Mouse (Mus musculus): Measurements from ENCODE around the gene Nol6. TPM values are rescaled to one million over a fixed set of nuclear protein-coding genes. Genes with fewer than 3 reads are reported as not detected.
A peak's percentile ranks its signal among the peaks of the same experiment; 100 is the strongest.

Nol6 gene
- total RNA-seq, 2 experiments from 2014 or later: 13.9 to 15.4 TPM

- no peak for DNase-seq
- intact Hi-C loops (cut with DNase I): loop anchor here (1.0 to 10.0 kb wide), 3 partner anchors 36 to 255 kb away; no protein-coding TSS in a partner anchor
Measured at GRCm38 (mm10) chr4:41129836-41130235, 5.6 kb upstream of the Nol6 start.

DNA sequence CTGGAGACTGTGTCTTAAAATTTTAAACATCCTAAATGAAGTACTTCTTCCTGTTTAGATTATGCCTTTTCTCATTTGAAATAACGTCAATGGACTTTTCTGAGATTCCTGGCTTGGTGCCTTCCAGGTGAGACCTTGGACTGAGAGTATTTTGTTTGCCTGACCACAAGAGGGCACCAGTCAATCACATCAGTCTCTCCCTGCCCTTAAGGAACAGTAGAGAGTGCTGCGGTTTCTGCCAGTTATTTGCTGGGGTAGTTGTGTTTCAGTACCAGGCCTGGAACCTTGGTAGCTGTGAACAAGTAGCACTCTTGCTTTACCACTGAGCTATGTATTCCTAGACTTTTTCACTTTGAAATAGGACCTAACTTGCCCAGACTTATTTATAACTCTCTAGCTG is 5.2 kb upstream of the Nol6 start:
- intact Hi-C loops (cut with DNase I): loop anchor here (1.0 to 5.0 kb wide), 2 partner anchors 37 to 153 kb away; no protein-coding TSS in a partner anchor

GRCm38 (mm10) chr4:41118706-41119292 is 5.5 kb downstream of the Nol6 start:
- peak; percentile 54 for DNase-seq

More for the DNA sequence above, 5.2 kb upstream of the Nol6 start:
- DNase-seq: peak in 1 of 2 experiments; percentile 60

DNA sequence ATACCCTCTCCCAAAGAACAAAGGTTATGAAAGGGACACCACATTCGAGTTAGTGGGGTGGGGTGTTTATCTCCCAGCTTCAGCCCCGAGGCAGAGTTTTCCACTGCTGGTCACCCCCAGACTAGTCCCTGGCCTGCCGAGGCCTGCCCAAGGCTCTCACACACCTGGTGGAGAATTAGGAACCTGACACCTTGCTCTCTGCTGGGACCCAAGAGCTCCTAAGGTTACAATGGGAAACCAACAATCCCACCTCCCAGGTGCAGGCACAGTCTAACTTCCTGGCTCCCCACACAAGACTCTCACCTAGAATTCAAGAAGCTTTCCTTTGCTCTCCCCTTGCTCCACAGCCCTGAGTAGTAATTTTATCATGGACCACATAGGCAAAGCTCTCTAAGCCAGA is 7.4 kb downstream of the Nol6 start:
- DNase-seq: no peak
- intact Hi-C loops (cut with DNase I): loop anchor here (5.0 kb wide), 1 partner anchor 345 kb away; no protein-coding TSS in a partner anchor

More at GRCm38 (mm10) chr4:41118706-41119292, 5.5 kb downstream of the Nol6 start:
- intact Hi-C loops (cut with DNase I): loop anchor here (2.0 to 5.0 kb wide), 2 partner anchors 68 to 346 kb away; no protein-coding TSS in a partner anchor

GRCm38 (mm10) chr4:41115793-41116192 is 8.5 kb downstream of the Nol6 start:
- DNase-seq: no peak
- intact Hi-C loops (cut with DNase I): loop anchor here (5.0 kb wide), 1 partner anchor 343 kb away; no protein-coding TSS in a partner anchor

- intact Hi-C loops (cut with DNase I): loop anchor here (5.0 kb wide), 1 partner anchor 343 kb away; no protein-coding TSS in a partner anchor
- no peak for DNase-seq
Measured at GRCm38 (mm10) chr4:41115074-41115473, 9.2 kb downstream of the Nol6 start.

DNA sequence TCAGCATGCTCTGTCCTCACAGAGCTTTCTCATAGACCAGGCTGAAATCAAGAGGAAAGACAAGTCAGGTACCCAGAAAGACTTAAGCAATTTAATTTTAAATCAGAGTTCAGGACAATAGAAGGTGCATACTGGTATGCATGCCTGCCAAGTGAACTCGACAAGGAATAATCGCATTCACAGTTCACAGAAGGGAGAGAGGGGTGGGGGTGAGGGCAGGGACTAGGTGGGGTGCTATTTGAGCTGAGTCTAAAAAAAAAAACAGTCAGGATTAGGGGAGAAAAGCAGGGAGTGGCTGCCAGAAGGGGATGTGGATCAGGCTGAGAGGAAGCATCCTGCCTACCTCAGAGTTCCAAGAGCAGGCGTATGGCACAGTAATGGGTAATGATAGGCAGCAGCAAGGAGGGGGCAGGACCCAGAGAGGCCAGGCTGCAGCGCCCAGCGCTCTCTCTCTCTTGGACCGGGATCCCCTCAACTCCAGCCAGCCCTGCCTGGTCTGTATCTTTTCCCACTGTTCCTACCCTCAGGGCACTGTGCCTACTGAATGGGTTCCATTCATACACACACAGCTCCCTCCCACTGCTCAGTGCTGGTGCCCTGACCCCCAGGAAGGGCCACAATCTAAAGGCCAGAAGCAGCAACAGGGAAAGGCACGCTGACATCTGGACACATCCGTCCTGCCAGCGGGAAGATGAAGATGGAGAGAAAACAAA is 9.7 kb downstream of the Nol6 start:
- no peak for DNase-seq
- intact Hi-C loops (cut with DNase I): loop anchor here (5.0 kb wide), 1 partner anchor 342 kb away; no protein-coding TSS in a partner anchor

- intact Hi-C loops (cut with DNase I): no loop called here
- no peak for DNase-seq
Measured at GRCm38 (mm10) chr4:41108717-41109425, 15.4 kb downstream of the Nol6 start.

DNA sequence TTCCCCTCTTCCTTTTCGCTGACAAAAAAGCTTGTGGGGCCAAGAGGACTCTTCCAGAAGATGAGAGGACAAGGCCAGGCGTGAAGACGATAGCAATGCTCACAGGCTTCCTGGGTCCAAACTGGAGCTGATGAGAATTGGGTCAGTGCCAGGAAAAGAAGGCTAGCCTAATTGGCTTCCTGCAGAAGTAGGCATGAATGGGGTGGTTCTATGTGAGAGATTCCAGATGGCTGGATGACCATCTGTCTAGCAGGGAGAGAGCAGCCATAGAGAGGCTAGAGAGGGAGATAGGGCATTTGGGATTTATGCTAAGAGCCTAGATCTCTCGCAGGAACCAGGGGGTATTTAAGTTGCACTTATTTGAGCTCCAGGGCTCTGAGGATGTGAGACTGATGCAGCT is 16.8 kb downstream of the Nol6 start:
- intact Hi-C loops (cut with DNase I): no loop called here
- DNase-seq: no peak

DNA sequence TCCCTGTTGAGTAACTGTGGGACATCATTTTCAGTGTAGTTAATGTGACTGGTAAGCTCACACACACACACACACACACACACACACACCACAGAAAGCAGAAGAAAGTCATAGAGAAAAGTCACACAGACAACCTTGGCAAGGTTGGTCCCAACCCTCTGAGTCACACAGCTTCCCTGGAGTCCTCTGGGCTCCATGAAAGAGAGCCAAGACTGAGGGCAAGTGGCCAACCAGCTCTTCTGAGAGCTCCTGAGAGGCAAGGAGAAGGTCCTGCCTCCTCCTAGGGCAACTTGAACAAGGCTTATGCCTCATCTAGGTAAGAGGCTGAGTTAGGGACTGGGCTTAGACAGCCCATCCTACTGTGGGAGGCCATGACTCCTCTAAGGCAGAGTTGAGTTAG is 21.4 kb downstream of the Nol6 start:
- intact Hi-C loops (cut with DNase I): no loop called here
- DNase-seq: no peak

DNA sequence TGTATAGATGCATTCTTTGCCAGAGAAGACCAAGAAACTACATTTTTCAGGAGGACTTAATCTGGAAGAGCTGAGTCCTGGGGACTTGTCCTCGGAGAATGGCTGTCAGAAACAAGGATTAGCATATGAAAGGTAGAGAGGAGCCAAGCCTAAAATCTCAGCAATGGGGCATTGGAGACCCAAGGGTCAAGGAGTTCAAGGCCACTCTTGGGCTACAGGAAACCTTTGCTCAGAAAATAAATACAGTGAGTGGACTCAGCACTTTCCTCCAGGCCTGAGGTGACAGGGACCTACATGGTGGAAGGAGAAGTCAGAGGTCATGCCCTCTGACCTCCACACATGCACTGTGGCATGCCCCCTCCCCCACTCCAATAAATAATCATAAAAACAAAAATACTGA is 23.3 kb downstream of the Nol6 start:
- no peak for DNase-seq

DNA sequence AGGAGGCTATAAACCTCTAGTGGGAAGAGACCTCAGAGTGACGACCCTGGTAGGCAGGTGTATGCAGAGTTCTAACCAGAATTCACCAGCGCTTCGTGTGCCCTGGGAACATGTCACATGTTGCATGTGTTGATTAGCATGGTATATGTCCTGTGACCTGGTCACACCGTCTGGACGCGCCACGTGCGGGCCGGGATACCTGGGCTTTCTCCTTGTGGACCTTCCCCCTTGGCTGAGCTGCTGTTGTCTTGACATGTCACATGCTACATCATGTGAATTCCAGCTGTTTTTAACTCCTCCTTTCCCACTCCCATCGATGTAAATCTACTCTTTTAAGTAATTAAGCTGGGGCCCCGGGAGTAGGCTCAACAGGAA is 25.7 kb downstream of the Nol6 start:
- intact Hi-C loops (cut with DNase I): no loop called here

More for the DNA sequence above, 23.3 kb downstream of the Nol6 start:
- intact Hi-C loops (cut with DNase I): no loop called here

DNA sequence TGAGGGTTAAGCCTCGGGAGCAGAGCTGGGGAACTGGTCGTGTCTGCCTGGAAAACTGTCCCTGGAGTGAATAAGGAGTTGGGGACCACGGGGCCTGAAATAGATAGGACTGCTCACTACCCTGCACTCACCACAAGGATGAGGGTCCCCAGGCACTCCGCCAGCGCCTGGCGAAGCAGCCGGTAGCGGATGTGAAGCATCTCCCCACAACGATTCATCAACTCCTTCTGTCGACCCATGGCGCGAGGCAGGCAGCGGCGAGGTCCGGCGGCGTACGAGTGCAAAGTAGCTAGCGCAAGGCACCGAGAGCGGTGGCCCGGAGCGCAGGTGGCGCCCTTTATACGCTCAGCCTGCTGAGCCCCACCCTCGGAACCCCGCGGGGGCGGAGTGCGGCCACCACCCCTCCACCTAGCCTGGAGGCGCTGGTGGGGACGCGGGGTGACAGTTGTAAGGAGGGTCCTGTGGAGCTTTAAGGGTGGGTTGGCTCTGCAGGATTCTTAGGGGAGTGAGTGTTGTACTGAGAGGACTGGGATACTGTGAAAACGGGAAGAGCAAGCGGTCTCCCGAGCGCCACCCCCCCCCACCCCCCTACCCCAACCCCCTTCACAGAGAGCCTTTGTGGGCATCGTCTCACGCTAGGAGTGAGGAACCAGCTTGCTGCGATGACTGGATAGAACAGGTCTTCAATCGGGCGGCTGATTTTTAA is 26.2 kb downstream of the Nol6 start, which contains the start of gene Aqp3:
Gene Aqp3 (minus strand): TSS at position 313 of the 706 bp plus-strand sequence.
- intact Hi-C loops (cut with DNase I): no loop called here
- DNase-seq: no peak

More for the DNA sequence above, 25.7 kb downstream of the Nol6 start:
- no peak for DNase-seq

DNA sequence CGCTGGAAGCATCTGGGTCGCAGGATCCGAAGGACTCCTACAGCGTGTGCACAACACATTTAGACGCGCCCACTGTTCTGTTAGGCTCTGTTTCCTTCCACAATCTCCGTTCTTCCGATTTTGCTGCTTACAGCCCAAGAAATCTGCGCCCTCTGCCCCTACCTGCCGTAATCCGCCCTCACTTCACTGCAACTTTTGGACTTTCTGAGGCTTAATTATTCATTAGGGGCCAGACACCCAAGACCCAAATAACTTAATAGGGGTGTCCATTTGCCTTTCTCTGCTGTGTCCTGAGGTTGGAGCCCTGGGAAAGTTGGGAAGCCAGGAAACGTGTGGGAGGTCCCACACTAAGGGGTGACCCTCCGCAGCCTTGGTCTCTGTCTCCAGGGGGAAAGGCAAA is 26.9 kb downstream of the Nol6 start:
- intact Hi-C loops (cut with DNase I): no loop called here
- no peak for DNase-seq

GRCm38 (mm10) chr4:41096794-41097193 is 27.5 kb downstream of the Nol6 start:
- intact Hi-C loops (cut with DNase I): no loop called here

DNA sequence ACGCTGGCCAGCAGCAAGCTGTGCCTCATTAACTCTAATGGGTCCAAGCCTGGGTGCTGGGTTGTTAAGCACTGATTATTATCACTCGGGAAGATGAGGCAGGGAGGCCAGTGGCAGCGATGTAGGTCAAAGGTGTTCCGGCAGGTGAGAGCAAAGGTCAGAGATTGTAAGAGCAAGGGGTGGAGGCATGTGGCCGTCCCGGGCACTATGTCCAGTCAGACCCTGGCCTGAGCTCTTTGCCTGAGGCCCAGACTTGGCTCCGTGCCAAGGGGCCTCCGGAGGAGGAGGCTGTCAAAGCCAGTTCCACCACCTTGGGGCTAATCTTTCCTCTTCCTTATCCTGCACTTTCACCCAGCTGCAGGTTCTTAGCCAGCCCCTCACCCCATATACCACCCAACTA is 28.1 kb downstream of the Nol6 start:
- intact Hi-C loops (cut with DNase I): no loop called here
- no peak for DNase-seq

More at GRCm38 (mm10) chr4:41096794-41097193, 27.5 kb downstream of the Nol6 start:
- no peak for DNase-seq

DNA sequence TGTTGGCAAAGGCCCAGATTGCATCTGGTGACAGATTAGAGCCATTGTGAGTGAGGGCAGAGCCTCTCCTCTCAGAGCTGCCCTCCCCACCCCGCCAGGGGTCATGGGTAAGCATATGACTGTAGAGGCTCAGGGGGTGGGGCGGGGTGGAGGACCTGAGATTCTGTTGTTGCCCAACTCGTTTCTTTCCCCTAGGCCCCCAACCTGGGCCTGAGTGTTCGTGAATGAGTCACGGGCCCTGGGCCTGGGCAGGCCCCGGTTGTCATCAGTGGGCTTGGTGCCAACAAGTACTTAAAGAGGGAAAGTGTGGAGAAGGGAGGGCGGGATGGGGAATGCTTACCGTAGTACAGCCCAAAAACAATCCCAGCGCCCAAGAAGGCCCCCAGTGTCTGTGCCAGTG is 29.9 kb downstream of the Nol6 start:
- intact Hi-C loops (cut with DNase I): no loop called here
- DNase-seq: no peak

GRCm38 (mm10) chr4:41092958-41093357 is 31.3 kb downstream of the Nol6 start:
- intact Hi-C loops (cut with DNase I): no loop called here
- no peak for DNase-seq

DNA sequence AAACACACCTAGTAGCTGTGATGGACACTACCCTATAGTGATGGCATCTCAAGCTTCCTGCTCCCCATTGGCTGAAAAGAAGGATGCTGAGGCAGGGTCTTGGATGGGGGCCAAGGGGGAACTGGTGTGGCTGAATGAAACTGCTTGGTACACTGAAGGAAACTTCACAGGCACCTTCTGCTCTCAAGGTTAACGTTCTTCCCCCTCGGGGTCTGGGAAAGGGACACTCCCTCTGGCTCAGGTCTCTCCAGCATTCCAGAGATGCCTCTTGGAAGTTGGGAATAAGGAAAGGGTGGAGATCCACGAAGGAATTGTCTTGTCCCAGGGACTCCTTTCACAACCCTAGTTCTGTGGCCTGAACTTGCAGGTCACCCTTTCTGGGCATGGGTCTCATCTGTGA is 32.9 kb downstream of the Nol6 start:
- intact Hi-C loops (cut with DNase I): no loop called here
- DNase-seq: no peak

- intact Hi-C loops (cut with DNase I): no loop called here
- DNase-seq: no peak
Measured at GRCm38 (mm10) chr4:41089705-41090104, 34.5 kb downstream of the Nol6 start.

Measured in gastrocnemius, postnatal 36 days (tissue).